Mouse (Mus musculus) layer of hippocampus, postnatal 10 days (tissue): ENCODE measurements around the gene Prmt8. TPM values are rescaled to one million over a fixed set of nuclear protein-coding genes. Genes with fewer than 3 reads are reported as not detected.
A peak's percentile ranks its signal among the peaks of the same experiment; 100 is the strongest.

Experiments
- DNase-seq, 2 experiments: peaks; one replicate each; pipeline ENCODE4 v3.0.0; 2021; ENCODE audit warnings: low spot score in 2 of 2
- microRNA-seq, 2 experiments: library from miRNA; unstranded; fragments of <30 nt; microRNA quantifications; one replicate each; pipeline ENCODE4 v1.2.0; 2021
- total RNA-seq, 2 experiments: library from RNA; stranded (reverse); gene quantifications; 2 replicates each; pipeline ENCODE4 v1.2.3; 2021

Prmt8 gene
- total RNA-seq, 2 experiments from 2014 or later: 81.0 to 84.0 TPM

DNA sequence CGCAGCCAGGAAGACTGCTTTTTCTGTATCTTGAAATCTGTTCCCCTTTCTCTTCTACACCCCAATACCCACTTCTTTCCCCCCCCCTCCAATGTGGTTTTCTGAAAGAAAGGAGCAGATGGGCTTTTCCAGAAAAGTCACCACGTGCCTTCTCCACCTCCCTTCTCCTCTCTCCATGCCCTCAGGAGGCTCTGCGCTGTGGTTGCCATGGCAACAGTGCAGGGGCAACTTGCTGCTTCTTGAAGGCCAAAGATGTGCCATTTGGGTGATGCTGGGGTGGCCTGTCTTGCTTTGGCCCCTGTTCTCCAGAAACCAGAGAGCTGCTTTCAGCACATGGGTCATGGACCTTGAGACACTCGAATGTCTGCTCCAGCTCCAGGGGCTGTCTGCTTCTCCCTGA is 100.0 kb downstream of the Prmt8 start:
- peak in 1 of 2 experiments; percentile 51 for DNase-seq

DNA sequence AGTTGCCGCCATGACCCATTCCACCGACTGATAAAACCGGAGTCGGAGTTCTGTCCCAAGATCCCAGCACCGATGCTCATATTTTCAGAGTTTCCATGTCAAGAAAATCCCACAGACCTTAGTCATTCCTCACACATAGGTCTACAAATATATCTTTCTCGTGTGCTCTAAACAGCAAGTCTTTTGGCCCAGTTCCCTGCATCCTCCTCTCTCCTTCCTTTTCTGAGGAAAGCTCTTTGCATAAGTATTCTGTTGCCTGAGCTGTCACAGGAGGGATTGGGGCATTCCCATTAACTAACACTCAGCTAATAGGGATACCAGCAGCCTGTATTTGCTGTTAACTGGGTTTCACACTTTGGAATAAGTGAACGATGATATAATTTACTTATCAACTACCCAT is 106.0 kb downstream of the Prmt8 start:
- DNase-seq: no peak

DNA sequence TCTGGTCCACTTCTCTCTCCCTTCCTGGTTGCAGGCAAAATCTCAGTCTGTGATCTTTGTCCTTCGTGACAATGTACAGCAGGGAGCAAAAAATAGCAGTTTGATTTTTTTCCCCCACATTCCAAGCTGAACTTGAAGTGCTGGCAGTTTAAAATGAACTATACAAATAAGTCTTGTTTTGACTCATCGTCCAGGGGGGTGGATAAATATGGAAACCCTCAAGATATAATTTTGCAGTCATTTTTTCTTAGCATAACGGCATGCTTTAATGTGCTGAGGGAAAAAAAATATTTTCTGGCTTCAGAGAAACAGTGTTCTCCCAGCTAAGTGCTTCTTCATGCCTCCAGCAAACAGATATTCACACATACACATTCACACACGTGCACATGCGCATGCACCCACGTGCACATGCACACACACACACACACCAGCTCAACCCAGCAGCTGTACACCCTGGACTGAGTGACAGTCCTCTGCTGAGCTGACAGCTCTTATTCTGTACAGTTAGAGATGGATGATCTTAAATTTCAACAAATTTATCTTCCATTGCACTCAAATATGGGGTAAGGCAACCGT is 107.5 kb downstream of the Prmt8 start:
- DNase-seq: no peak

DNA sequence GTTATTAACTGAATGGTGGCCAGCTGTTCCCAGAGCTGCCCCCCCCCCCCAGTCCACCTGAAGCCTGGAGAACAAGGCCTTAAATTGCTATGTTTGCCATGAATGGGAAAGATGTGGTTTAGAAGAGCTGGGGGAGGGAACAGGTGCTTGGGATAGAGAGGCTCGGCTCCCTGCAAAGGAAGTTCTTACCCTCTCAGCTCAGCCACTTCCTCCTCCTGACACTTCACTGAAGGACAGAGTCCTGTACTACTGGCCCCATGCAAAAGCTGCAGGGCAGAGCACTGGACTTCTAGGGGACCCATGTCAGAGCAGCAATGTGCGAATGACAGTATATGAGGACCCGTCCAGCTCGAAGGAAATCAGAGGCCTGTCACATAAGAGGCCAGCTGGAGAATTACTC is 109.3 kb downstream of the Prmt8 start:
- DNase-seq: no peak

DNA sequence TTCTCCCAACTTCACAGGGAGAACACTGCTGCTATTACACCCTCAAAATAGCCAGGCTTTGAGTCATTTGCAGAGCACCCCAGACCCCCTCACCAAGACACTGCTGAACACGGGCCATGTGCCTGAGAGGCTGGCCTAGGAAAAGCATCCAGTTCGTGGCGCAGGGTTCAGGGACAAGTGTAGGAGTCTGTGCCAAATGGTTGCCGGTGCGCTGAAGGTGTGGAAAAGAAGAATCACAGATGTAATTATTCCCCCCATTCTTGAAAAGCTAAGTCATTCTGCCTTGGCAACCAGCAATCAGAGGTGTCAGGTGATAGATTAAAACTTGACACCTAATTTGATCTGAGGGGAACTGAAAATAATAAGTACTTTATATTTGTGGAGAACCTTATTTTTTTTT is 109.8 kb downstream of the Prmt8 start:
- DNase-seq: no peak

DNA sequence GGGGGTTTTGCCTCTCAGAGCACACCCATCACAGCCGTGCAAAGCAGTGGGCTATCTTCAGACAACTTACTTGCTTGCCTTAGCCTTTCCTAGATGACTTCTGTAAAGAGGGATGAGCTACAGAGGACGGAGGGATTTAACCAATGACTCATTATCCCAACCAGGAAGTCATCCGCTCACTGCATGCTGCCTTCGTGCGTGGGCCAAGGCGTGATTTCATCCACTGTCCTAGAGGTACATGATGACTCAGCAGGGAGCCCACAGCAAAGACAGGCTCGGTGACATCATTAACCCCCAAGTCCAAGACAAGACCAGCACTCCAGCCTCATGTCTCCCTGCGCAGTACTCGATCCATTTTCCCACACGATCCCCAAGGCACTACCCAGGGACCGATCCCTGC is 112.1 kb downstream of the Prmt8 start:
- DNase-seq: no peak

DNA sequence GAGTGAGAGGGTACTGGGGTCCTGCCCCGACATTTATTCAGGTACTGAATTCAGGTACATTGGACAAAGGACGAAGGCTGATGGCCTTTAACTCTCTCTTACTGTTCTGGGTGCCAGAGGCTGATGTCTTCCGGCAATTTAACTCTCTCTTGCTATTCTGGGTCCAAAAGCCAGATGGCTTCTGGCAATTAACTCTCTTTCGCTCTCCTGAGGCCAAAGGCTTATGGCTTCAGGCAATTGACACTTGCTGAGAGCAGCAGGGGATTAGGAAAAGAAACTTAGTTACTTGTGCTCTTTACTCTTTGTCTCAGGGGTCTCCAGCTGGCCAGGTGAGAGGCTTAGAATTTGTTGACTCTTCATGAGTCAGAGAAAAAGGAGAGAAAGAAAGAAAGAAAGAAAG is 113.3 kb downstream of the Prmt8 start:
- DNase-seq: no peak

DNA sequence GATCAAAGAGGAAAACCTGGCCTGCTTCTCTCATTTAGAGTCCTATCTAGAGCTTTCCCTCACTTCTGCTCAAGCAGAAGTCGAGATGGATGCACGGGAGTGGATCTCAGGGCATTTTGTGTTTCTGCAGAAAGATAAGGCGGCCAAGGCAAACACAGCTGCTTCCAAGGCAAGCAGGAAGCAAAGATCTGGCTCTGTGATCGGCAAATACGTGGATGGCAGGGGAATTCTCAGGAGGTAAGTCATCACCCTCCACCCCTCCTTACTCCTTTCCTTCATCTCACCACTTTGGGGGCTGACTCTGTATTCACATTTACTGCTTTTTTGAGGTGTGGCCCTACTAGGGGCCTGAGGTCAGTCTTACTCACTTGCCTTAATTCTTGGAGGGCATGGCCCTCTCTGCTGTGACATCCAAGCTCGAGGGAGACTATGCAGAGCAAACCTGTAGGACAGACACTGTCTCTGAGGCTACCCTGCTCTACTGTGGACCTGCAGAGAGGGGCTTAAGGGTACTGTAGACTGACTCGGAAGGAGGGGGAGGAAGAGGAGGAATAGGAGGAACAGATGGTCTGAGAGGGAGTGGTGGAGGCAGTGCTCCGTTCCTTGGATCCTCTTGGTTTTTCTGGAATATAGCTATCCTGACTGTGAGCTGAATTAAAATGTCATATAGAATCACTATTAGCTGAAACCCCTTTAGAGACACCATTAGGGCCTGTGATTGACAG is 128.0 kb downstream of the Prmt8 start:
- no peak for DNase-seq

Small RNA genes lying within 50 kb of the gene (microRNA-seq; reads per million reads assigned to microRNA genes)
- 0 reads per million in 2 experiments for gene Mir7233

Other genes starting within 250 kb of the Prmt8 start
- 1 to 10 TPM; 1.5 to 2.2 TPM for gene Cracr2a, start 208.1 kb downstream of the Prmt8 start, total RNA-seq
- gene Tspan11, start 118.1 kb upstream of the Prmt8 start, total RNA-seq: 1 to 10 TPM; 2.3 to 3.7 TPM